Mouse (Mus musculus): Measurements from ENCODE around the gene Chrm3.

The Chrm3 gene

GRCm38 (mm10) chr13:9887261-9887660 lies 473.4 kb downstream of the Chrm3 start:
- peak; percentile 32 for DNase-seq

GRCm38 (mm10) chr13:9886465-9887135 lies 474.0 kb downstream of the Chrm3 start:
- peak; percentile 39 for DNase-seq

GRCm38 (mm10) chr13:9882362-9883282 lies 478.0 kb downstream of the Chrm3 start:
- peak; percentile 94 for DNase-seq

GRCm38 (mm10) chr13:9881930-9882329 lies 478.7 kb downstream of the Chrm3 start:
- no peak for DNase-seq

DNA sequence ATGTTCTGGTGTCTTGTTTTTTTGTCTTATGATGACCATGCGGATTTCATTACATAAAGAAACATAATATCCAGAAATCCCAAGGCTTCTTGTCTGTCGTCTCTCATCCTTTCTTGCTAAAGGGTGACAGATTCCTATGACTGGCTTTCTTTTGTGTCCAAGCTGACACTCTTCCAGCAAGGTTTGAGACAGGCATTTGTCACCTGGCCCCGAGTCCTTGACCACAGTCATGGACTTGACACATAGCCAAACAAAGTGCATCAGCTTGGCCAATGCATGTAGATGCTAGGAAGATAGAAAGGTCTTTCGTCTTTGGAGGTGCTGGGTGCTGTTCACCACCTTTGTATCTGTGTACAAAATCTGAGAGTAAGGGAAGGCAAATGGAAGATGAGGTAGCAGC lies 480.2 kb downstream of the Chrm3 start:
- DNase-seq, result no peak

GRCm38 (mm10) chr13:9878596-9879010 lies 482.0 kb downstream of the Chrm3 start:
- peak; percentile 8 for DNase-seq

GRCm38 (mm10) chr13:9873377-9873776 lies 487.3 kb downstream of the Chrm3 start:
- peak; percentile 48 for DNase-seq

DNA sequence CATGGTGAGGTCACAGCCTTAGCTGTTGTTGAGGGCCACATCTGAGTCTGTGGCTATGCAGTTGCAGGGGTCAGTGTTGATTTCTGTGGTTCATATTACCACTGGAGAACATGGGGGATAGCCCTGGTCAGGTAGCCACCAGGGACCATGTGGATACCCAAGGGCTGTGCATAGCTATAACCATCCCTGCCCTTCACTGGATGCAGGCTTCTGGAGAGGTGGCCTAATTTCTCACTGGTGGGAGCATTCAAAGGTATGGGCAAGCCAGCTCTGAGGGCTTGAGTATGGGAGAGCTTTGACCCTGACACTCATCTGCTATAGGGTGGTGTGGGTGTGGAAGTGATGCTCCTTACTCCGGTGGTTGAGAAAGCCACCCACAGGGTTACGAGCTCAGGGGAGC lies 494.5 kb downstream of the Chrm3 start:
- DNase-seq, result no peak

- no peak for DNase-seq
These were observed 513.1 kb downstream of the Chrm3 start for GRCm38 (mm10) chr13:9847515-9847914.

DNA sequence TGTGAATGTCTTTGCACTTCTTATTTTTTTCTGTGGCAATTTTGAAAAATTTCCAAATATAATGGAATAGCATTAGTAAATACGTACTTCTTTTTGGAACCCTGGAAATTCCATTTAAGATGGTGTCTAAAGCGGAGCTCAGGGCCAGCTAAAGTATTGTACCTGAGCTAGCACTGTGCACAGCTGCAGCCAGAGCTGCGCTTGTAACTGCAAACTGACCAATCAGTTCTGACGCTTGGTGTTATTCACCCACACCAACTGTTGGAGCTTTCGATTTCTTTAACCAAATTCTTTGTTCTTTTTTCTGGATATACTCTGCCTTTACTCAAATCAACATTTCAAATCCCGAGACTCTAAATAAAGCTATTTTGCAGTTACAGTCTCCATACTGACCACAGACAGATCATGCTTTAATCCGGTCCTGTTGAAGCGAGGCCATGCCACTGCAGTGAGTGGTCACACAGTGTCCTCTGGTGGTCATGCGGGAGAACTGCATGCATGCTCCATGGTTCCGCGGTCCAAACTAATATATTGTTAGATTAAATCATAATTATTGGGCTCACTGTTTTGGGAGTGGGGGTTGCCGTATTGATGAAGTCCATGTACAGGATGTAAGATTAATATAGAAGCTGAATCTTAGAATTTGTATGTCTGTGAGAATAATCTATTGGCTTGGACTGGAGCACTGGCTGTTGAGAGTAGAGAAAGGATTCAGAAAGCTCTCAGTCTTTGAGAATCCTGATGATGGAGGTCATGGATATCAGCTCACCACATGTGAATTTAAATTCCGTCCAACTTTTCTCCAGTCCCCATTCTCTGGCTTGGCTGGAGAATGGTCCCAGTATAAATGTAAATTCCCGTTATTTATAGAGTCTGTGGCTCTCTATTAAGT lies 513.9 kb downstream of the Chrm3 start:
- DNase-seq, result peak; percentile 70

DNA sequence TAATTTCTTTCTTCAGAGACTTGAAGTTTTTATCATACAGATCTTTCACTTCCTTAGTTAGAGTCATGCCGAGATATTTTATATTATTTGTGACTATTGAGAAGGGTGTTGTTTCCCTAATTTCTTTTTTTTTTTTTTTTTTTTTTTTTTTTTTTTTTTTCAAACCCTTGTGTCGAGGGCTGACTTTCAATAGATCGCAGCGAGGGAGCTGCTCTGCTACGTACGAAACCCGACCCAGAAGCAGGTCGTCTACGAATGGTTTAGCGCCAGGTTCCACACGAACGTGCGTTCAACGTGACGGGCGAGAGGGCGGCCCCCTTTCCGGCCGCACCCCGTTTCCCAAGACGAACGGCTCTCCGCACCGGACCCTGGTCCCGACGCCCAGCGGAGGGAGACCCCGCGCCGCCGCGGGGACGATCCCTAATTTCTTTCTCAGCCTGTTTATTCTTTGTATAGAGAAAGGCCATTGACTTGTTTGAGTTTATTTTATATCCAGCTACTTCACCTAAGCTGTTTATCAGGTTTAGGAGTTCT lies 526.4 kb downstream of the Chrm3 start:
- peak; percentile 70 for DNase-seq

DNA sequence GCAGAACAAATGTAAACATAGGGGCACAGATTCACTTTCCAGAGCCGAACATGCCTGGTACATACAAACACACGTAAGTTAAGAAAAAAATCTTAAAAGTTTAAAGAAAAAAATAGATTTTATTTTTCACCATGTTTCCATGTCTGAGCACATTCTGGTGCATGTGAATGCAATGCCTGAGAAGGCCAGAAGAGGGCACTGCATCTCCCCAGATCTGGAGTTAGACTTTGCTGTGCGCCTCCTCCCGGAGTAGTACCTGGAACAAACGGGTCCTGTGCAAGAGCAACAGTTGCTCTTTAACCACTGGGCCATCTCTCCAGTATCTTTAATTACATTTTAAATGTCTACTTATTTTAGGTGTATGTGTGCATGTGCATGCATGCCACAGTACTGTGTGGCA lies 534.4 kb downstream of the Chrm3 start:
- peak; percentile 70 for DNase-seq
